Mouse (Mus musculus) ovary, adult 10 weeks (tissue): ENCODE results near the gene S100a5. TPM values are rescaled to one million over a fixed set of nuclear protein-coding genes. Genes with fewer than 3 reads are reported as not detected.

Experiments used
- polyA plus RNA-seq: library from polyadenylated mRNA; stranded (reverse); fragments of 350-450 nt; fragmentation: Illumina TruSeq; extraction: RNeasy Lipid Tissue Mini Kit (QIAGEN cat#74804); gene quantifications from one replicate; pipeline ENCODE4 v1.2.3, GENCODE M21; 2014

S100a5 gene
- not detected for polyA plus RNA-seq

GRCm38 (mm10) chr3:90608223-90608622 is at the start of gene S100a5:
TSS of gene S100a5 (plus strand) at chr3:90608523.

GRCm38 (mm10) chr3:90560008-90560628 is 48.2 kb upstream of the S100a5 start, which contains the start of gene S100a3:
TSS of gene S100a3 (plus strand) at chr3:90560578.

GRCm38 (mm10) chr3:90589947-90590346 is 18.4 kb upstream of the S100a5 start, which contains the start of gene S100a2:
TSS of gene S100a2 (plus strand) at chr3:90590247.

GRCm38 (mm10) chr3:90601486-90602110 is 6.7 kb upstream of the S100a5 start, which contains the start of gene Gm42674:
TSS of gene Gm42674 (plus strand) at chr3:90601904.

GRCm38 (mm10) chr3:90603623-90604022 is 4.7 kb upstream of the S100a5 start, which contains the start of gene S100a4:
TSS of gene S100a4 (plus strand) at chr3:90603771.

GRCm38 (mm10) chr3:90612728-90613291 is 4.5 kb downstream of the S100a5 start, which contains the start of gene S100a6:
TSS of gene S100a6 (plus strand) at chr3:90612882.

GRCm38 (mm10) chr3:90653717-90654116 is 45.4 kb downstream of the S100a5 start, which contains the start of gene S100a7a:
TSS of gene S100a7a (plus strand) at chr3:90654017.

Other genes with a start within 250 kb of the S100a5 start
- not detected for gene Slc27a3, start 218.6 kb upstream of the S100a5 start, polyA plus RNA-seq
- gene Ints3, start 174.9 kb upstream of the S100a5 start, polyA plus RNA-seq: 24.1 TPM
- 36.4 TPM for gene Npr1, start 142.7 kb upstream of the S100a5 start, polyA plus RNA-seq
- gene Ilf2, start 132.4 kb upstream of the S100a5 start, polyA plus RNA-seq: 94.7 TPM
- 154 TPM for gene Snapin, start 117.5 kb upstream of the S100a5 start, polyA plus RNA-seq
- gene Chtop, start 99.0 kb upstream of the S100a5 start, polyA plus RNA-seq: 220 TPM
- 29.9 TPM for gene S100a1, start 94.1 kb upstream of the S100a5 start, polyA plus RNA-seq
- gene S100a13, start 94.1 kb upstream of the S100a5 start, polyA plus RNA-seq: 2.6 TPM
- gene S100a14, start 81.7 kb upstream of the S100a5 start, polyA plus RNA-seq: not detected
- gene S100a16, start 71.3 kb upstream of the S100a5 start, polyA plus RNA-seq: 29.2 TPM
- not detected for gene S100a3, start 47.9 kb upstream of the S100a5 start, polyA plus RNA-seq
- not detected for gene S100a2, start 18.3 kb upstream of the S100a5 start, polyA plus RNA-seq
- not detected for gene Gm42674, start 6.6 kb upstream of the S100a5 start, polyA plus RNA-seq
- gene S100a4, start 4.8 kb upstream of the S100a5 start, polyA plus RNA-seq: 21.9 TPM
- gene S100a6, start 4.4 kb downstream of the S100a5 start, polyA plus RNA-seq: 45.3 TPM
- not detected for gene S100a7a, start 45.5 kb downstream of the S100a5 start, polyA plus RNA-seq
- 6.4 TPM for gene S100a8, start 60.5 kb downstream of the S100a5 start, polyA plus RNA-seq
- gene S100a9, start 87.2 kb downstream of the S100a5 start, polyA plus RNA-seq: not detected
- gene Pglyrp4, start 118.4 kb downstream of the S100a5 start, polyA plus RNA-seq: not detected
- not detected for gene Gm5849, start 169.4 kb downstream of the S100a5 start, polyA plus RNA-seq